Mouse (Mus musculus): ENCODE data around the gene Daam1. TPM values are rescaled to one million over a fixed set of nuclear protein-coding genes. Genes with fewer than 3 reads are reported as not detected.
A peak's percentile ranks its signal among the peaks of the same experiment; 100 is the strongest.

Daam1 gene
- total RNA-seq, 2 experiments from 2014 or later: 75.5 to 78.1 TPM

DNA sequence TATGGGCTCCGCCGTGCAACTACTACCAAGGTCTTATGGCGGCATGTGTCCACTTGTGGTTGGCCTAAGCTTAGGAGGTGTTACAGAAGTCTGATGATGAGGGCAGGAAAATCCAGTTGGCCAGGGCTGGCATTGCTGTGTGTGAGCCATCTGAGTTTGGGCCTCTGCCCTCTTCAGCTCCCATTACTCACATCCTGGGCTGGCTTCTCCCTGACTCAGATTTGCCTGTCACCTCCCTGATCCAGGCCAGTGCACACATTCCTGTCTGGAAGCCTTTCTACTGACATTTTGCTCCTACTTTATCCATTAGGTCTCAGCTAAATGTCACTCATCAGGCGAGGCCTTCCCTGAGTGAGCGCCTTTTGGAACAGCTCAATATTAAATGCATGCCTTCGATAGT, 57.5 kb downstream of the Daam1 start:
- ATAC-seq (replicated peaks; ENCODE audit: low FRiP score, poor library complexity, severe bottlenecking): no peak

DNA sequence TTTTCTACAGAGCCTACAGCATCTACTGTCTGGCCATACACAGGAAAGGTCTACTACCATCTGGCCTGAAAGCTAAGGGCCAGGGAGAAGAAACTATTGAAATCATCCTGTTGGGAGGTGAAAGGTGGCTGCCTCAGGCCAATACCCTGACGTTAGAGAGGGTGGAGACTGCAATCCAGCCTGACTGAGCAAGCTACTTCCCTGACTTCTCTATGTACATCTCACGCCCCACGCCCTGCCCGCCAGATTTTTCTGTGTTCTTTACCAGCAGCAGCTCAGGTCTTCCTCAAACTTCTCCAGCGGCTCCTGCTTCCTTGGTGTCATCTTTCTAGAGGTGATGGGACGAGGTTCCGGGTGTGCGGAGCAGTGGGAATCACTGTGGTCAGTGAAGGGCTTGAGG, 58.4 kb downstream of the Daam1 start:
- ATAC-seq (replicated peaks; ENCODE audit: low FRiP score, poor library complexity, severe bottlenecking): no peak

DNA sequence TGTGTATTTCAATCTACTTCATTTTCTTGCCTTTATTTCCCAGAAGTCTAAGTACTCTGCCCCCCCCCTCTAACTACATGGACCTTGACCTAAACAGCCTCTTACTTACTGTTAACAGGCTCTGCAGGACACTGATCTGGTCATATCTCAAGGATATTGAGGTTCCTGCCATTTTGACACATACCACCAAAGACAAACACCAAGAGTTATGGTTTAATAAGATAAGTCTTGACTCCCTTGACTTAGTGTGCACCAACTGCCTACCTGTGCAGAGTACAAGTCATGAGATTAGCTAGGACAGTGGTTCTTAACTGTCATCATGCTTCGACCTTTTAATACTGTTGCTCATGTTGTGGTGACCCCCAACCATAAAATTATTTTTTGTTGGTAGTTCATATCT, 59.4 kb downstream of the Daam1 start:
- ATAC-seq (replicated peaks; ENCODE audit: low FRiP score, poor library complexity, severe bottlenecking): no peak

DNA sequence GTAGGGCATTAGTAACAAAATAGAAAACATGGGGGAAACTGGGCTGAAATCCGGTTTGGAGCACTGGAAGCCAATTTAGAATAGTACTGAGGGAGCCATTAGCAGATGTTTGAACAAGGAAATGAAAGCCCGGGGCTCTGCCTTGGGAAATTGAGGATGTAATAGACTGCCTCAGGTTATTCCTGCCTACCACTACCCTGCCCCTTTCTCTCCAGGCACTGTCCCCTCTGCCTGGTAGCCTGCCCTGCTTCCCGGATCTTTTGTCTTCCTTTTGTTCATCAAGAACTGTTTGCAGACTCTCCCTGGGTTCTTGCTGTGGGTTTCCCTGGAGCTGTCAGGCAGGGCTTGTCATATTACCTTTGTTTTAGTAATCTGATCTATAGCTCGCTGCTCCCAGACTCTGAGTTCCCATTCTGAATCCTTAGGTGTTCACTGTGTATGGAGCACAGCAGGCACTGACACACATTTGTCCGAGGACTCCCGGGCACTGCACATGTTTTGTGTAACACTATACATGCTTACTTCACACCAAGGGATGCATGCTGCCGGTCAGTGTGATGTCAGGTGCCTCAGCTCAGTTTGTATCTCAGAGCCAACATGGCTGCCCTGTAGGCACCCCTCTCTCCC, 61.0 kb downstream of the Daam1 start:
- no peak for ATAC-seq (replicated peaks; ENCODE audit: low FRiP score, poor library complexity, severe bottlenecking)

DNA sequence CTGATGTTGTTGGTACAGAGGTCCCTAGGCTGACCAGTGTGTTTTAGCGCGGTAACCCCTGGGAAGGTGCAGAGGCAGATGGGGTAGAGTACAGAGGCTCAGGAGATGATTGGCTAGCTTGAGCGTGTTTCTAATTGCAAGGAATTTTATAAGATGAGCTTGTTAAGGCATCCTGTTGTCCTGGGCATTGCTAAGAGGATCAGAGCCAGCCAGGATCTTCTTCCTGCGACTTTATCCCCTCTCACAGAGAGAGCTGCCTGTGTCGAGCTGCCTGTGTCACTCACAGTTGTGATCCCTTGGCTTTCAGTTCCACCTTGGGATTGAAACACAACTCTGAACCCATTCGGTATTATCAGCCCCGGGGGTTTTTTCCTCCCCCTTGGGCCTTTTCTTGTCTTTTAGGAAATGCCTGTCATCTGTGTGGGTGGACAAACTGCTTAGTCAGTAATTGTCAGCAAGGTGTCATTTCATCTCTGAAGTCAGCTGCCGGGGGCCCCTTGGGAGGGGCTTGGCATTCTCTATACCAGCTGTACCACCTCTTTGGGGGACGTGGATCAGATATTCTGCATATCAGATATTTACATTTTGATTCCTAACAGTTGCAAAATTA, 62.2 kb downstream of the Daam1 start:
- no peak for ATAC-seq (replicated peaks; ENCODE audit: low FRiP score, poor library complexity, severe bottlenecking)

DNA sequence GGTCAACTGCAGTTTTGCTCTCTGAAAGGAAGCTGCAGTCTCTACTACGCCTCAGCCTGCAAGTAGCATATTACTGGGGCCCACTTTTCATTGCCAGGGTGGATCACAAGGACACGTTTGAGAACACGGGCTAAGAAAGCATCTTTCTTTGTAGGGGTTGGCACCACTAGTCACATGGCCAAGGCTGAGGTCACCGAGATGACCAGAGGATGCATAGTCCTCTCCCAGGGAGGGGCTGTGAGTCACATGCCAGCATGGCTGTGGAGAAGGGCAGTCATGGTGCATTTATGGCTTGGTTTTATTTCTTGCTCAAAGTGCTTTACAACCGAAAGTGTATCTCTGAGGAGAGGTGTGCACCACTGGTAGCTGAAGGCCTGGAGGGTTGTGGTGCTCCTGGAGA, 67.4 kb downstream of the Daam1 start:
- no peak for ATAC-seq (replicated peaks; ENCODE audit: low FRiP score, poor library complexity, severe bottlenecking)

DNA sequence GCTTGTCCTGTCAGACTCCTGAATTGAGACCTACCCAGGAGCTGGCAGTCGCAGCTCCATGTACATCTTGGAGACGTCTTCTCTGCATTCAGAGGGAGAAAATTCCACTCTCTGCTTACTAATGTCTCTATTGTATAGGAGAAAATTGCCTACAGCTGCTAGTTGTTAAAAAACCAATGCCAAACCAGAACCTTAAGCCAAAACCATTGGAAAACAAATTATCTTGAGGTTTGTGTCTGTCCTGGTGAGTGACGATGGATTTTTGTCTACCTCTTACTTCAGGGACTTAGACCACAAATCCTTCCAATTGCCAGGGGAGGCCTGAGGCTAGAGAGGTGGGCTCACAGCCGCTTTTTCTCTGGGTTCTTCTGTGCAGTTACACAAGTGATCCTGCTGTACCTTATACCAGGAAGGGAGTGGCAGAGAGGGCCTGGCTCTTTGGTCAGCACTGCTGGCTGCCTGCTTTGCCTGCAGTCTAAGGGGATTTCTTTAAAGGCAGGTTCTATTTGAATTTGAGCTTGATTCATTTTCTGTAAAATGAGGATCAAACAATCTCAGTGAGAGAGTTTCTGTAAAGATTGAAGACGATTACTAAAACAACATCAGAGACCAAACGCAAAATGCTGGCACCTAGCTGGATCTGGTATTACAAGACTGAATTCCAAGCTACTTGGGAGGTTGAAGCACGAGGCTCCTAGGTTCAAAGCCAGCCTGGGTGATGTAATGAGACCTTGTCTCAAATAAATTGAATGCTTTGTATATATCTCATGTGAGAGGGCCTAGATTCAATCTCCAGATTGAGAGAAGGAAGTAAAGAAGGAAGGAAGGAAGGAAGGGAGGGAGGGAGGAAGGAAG, 68.0 kb downstream of the Daam1 start:
- ATAC-seq (replicated peaks; ENCODE audit: low FRiP score, poor library complexity, severe bottlenecking): no peak

DNA sequence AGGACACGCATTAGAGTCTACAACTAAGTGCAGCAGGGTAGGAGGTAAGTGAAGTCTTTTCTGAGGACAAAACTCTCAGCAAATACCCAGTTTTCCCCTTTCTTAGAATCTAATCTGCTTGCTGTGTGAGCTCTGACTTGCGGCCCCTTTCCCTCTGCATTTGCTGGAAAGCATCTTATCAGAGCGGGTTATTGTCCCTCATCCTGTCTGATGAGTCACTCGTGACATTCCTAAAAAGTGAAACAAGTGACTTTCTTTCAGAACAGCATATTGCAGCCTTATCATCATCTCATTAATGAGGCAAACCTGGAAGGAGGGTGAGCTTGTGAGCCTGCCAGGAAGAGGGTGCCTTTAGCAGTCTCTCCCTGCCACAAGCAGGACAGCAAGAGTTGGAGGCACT, 68.7 kb downstream of the Daam1 start:
- no peak for ATAC-seq (replicated peaks; ENCODE audit: low FRiP score, poor library complexity, severe bottlenecking)

DNA sequence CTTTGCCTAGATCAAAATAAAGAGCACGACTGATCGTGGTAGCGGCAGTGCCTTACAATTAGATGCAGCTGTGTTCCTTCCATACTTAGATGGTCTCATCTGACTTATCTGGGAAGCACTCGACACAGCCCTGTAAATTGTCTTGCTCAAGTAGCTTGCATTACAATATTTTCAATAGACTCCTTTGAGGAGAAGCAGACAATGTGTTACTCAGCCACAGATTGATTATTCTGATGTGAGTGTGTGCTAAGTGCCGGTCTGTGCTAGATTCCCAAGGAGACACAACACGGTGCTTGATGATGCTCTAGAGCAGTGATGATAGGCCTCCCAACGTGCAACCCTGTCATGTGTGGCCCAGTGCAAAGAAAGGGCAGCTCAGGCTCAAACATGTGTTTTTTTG, 70.3 kb downstream of the Daam1 start:
- no peak for ATAC-seq (replicated peaks; ENCODE audit: low FRiP score, poor library complexity, severe bottlenecking)

DNA sequence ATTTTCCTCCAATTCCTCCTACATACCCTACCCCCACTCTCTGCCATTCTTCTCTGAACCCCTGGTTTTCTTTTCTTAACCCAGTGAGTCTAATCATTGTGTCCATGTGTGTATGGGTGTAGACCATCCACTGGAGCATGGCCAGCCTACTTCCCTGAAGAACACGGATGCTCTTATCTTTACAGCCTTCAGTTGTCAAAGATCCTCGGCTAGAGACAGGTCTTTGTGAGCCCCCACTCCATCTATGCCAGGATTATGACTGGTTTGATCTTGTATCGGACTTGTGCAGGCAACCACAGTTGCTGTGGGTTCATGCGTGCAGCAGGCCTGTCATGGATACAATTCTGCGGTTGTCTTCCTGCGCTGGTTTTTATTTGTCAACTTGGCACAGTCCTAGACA, 71.0 kb downstream of the Daam1 start:
- 0 out of 2 replicates have a peak, but pooled peaks have one; percentile 21 for ATAC-seq (replicated peaks; ENCODE audit: low FRiP score, poor library complexity, severe bottlenecking)

DNA sequence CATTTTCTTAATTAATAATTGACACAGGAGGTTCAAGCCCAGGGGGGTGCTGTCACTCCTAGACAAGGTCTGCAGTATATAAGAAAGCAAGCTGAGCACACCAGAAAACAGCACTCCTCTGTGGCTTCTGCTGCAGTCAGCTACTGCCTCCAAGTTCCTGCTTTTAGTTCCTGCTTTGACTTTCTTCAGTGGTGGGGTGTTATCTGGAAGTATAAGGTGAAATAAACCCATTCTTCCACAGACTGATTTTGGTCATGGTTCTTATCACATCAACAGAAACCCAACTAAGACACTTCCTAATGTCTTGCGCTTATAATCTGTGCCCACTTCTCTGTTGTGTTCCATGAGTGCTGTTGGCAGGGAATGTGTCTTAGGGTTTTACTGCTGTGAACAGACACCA, 71.4 kb downstream of the Daam1 start:
- no peak for ATAC-seq (replicated peaks; ENCODE audit: low FRiP score, poor library complexity, severe bottlenecking)

DNA sequence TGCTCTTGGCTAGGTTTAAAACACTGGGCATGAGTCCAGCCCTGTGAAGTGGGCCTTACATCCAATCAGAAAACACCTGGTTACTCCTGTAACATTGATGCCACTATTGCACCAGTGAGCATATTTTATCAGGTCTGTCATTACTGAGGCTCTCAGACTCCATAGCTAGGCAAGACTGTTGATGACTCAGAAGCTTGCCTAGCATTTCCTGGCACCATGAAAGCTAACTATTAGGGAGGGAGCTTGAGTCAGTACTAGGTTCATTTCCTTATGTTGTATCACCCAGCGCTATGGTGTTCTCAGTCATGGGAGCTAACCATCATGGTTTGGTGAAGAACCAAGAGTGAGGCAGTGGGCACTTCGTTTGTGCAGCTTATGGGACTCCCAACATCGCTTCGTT, 72.3 kb downstream of the Daam1 start:
- ATAC-seq (replicated peaks; ENCODE audit: low FRiP score, poor library complexity, severe bottlenecking): no peak

DNA sequence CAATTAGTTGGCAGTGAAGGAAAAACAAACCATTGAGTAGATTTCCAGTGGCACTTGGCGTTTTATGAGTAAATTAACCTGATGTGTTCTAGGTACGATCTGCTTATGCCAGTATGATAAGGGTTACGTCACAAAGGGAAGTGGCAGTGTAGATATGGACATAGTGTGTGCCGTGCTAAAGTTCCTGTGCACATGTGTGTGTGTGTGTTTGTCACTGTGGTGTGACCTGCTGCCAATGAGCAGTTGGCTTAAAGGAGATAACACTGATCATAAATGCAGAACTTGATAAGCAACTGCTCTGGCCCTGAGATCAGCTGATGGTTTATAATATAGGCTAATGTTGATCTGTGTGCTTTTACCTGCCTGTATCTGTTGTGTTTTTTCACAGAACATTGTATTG, 73.4 kb downstream of the Daam1 start:
- ATAC-seq (replicated peaks; ENCODE audit: low FRiP score, poor library complexity, severe bottlenecking): no peak

DNA sequence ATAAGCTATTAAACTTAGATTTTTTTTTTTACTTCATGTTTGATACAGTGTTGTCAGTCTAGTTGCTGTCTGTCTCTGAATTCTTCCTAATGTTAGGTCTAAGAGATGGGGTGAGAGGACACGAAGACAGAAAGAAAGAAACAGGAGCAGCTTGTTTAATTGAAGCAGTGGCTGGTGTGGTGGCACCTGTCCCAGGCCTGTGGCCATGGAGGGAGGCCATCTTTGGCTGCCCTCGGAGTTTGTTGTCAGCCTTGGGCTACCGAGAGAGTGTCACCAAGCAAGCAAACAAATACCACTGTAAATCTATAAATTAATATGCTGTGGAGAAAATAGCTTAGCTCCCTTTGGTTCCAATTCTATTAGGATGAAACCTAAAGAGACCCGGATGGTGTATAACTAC, 74.0 kb downstream of the Daam1 start:
- ATAC-seq (replicated peaks; ENCODE audit: low FRiP score, poor library complexity, severe bottlenecking): no peak

DNA sequence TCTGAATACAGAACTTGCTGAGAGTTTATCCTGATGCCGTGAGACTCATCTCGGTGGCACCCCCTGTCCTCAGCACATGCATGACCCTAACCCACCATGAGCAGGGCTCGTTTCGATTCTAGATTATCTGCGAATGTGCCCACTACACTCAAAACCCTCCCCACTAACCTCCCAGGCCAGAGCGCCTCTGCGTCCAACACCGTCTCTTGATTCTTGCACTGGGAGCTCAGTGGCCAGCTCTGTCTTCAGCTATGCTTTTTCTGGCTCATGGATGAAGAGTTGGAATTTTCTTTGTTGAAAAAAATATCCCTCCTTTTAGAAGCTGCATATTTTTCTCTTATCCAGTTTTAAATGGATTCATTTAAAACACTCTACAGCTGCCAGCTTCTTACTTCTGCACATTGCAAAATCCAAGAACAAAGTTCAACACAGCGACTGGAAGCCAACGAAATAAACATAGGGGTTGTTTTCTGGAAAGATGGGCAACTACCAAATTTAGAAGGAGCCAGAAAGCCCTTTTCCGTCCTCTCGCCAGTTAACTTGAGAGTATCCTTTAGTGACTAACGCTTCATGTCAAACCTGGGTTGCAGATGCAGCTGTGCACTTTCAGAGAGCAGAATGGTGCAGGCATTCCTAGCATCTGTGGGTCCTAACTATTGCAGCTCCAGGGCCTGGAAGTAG, 74.9 kb downstream of the Daam1 start:
- no peak for ATAC-seq (replicated peaks; ENCODE audit: low FRiP score, poor library complexity, severe bottlenecking)

DNA sequence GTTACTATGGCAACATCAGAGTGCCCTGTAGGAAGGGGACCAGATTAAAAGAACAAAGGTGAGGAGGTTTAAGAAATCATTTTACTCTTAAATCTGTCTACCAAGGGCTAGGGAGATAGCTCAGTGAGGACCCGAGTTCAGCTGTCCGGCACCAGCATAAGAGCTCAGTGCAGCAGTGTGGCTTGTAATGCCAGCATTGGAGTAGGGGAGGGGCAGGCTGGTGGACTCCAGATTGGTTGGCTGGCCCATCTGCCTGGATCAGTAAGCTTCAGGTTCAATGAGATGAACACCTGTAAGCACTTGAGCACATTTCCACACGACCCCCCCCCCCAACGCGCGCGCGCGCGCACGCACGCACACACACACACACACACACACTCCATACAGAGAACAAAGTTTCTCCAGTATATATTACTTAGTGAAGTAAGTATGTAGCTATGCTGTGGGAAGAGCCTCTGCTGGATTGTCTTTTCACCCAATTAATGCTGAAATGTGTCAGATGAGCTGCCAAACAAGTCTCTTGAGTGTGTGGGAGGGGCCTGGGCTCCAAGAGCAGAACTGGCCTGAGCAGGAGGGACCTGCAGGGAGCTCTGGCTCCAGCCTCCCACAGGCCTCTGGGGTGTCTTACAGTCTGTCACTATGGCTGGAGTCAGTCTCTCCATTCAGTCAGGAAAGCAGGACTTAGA, 75.8 kb downstream of the Daam1 start:
- ATAC-seq (replicated peaks; ENCODE audit: low FRiP score, poor library complexity, severe bottlenecking): no peak

DNA sequence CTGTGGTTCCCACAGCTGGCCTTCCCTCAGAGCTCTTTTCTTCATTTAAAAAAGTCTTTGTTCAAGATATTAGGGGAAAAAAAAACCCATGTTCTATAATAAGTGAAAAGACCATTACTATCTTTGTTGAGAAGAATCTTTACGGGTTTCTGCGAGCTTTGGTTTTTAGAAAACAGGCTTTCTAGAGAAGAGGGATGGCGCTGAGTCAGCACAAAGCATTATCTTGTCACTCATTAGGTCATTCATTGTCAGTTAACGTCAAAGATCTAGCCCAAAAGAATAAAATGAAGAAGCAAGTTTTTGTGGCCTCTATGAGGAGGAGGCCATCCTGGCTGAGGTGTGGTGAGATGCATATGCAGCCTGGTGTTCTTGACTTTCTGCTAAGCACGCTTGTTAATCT, 78.1 kb downstream of the Daam1 start:
- ATAC-seq (replicated peaks; ENCODE audit: low FRiP score, poor library complexity, severe bottlenecking): no peak

DNA sequence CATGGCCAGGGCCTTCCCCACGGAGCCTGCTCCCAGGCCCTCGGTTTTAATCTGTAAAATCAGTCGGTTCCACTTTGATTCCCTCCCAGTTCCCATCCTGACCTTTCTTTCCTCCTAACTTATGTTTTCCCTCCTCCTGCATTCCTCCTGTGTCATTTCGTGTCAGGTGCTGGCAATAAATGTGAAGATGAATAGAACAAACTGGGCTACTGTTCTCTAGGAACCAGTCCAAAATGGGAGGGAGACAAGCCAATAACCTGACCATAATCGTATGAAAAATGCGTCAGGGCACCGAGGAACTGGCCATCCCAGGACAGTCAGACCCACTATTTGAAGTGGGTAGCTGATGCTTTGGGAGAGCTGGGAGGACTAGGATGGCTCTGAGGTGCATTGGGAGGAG, 79.4 kb downstream of the Daam1 start:
- no peak for ATAC-seq (replicated peaks; ENCODE audit: low FRiP score, poor library complexity, severe bottlenecking)

DNA sequence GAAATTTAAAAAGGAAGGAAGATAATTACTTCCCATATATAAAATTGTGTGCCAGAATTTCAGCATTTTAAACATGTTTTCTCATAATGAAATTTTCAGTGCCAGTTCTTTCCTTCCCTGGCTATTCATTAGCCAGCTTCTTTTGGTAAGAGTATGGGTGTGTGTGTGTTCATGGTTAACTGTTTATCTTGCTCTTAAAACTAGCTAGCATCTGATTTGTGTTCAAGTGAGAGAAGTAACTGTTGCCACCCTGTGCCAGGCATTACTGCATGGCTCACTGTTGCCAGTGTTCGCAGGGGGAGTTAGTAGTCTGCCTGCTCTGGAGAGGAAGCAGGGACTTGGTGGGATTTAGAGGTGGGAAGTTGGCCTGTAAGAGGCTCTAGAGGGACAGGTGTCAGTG, 81.4 kb downstream of the Daam1 start:
- no peak for ATAC-seq (replicated peaks; ENCODE audit: low FRiP score, poor library complexity, severe bottlenecking)

DNA sequence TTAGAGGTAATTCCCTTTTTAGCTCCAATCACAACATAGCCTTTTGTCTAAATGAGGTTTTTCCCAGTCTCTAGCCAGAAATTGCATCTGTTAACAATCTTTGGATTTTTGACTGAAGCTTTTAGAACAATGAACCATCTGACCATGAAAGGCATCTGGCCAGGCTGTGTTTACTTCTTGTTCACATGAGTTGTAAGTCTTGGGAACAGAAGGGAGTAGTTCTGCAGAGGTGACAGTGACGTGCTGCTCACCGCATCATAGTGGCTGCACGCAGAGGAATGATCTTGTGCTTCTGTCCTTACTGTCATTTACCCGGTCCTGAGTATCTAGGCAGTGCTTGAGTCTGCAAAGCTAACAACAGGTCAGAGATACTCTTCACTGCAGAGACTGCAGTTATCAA, 88.3 kb downstream of the Daam1 start:
- ATAC-seq (replicated peaks; ENCODE audit: low FRiP score, poor library complexity, severe bottlenecking): no peak
